Mouse (Mus musculus) hindbrain, postnatal 0 days (tissue): Measurements from ENCODE around the gene Ssbp4. TPM values are rescaled to one million over a fixed set of nuclear protein-coding genes. Genes with fewer than 3 reads are reported as not detected.

Experiments used
- ATAC-seq: fragments of 200-750 bp; cut with Nextera tagmentation; 2 replicates; pipeline ENCODE4 v1.8.0; 2017; ENCODE audit warnings: mild to moderate bottlenecking, moderate TSS enrichment, moderate library complexity
- DNase-seq: peaks from one replicate; pipeline ENCODE4 v3.0.0-alpha.2; 2015; ENCODE audit warnings: low spot score
- H3K27ac ChIP-seq: fragments of 300-500 bp; sonication (generic); 2 replicates; pipeline ENCODE4 v1.5.1; 2014; ENCODE audit warnings: mild to moderate bottlenecking
- H3K27me3 ChIP-seq: fragments of 300-500 bp; sonication (generic); 2 replicates; pipeline ENCODE4 v1.6.1; 2014; ENCODE audit warnings: low read length, mixed read lengths; ENCODE audit not compliant: insufficient read depth
- H3K36me3 ChIP-seq: fragments of 300-500 bp; sonication (generic); 2 replicates; pipeline ENCODE4 v1.6.1; 2014; ENCODE audit warnings: low read length, mixed read lengths; ENCODE audit not compliant: insufficient read depth
- H3K4me1 ChIP-seq: fragments of 300-500 bp; sonication (generic); 2 replicates; pipeline ENCODE4 v1.6.1; 2014; ENCODE audit warnings: antibody characterized with exemption, low read length, mixed read lengths; ENCODE audit not compliant: insufficient read depth
- H3K4me2 ChIP-seq: fragments of 300-500 bp; sonication (generic); 2 replicates; pipeline ENCODE4 v1.6.1; 2014; ENCODE audit warnings: low read depth, mild to moderate bottlenecking, low read length, moderate library complexity, mixed read lengths
- H3K4me3 ChIP-seq: fragments of 300-500 bp; sonication (generic); 2 replicates; pipeline ENCODE4 v1.5.1; 2014; ENCODE audit warnings: low read length
- H3K9ac ChIP-seq: fragments of 300-500 bp; sonication (generic); replicated peaks from 2 replicates; pipeline ENCODE4 v1.6.1; 2014; ENCODE audit warnings: mild to moderate bottlenecking, low read length, moderate library complexity, mixed read lengths
- H3K9me3 ChIP-seq: fragments of 300-500 bp; sonication (generic); 2 replicates; pipeline ENCODE4 v1.6.1; 2016; ENCODE audit warnings: low read length, mixed read lengths
- CTCF ChIP-seq: IDR thresholded peaks from 2 replicates; pipeline ENCODE4 v1.5.1; 2016; ENCODE audit warnings: antibody characterized with exemption, control low read depth, low read depth
- WGBS: fragments of 180-500 bp; shearing (Covaris S2); extraction: QIAGEN DNeasy Blood & Tissue Kit; methylation state at CpG from one replicate; pipeline ENCODE4 v1.1.7; 2014; 5-methylcytosine and 5-hydroxymethylcytosine counted together
- polyA plus RNA-seq: library from polyadenylated mRNA; unstranded; fragments of >200 nt; fragmentation: Nextera tagmentation; extraction: Ambion mirVana; gene quantifications from 2 replicates; pipeline ENCODE4 v1.2.1, GENCODE M21; 2015
- total RNA-seq: library from RNA; depleted of rRNA; stranded (reverse); fragments of >200 nt; gene quantifications from 2 replicates; pipeline ENCODE4 v1.2.3, GENCODE M21; 2014

Ssbp4 gene
- total and polyA plus RNA-seq, 2 experiments from 2014 or later: 188 to 248 TPM

DNA sequence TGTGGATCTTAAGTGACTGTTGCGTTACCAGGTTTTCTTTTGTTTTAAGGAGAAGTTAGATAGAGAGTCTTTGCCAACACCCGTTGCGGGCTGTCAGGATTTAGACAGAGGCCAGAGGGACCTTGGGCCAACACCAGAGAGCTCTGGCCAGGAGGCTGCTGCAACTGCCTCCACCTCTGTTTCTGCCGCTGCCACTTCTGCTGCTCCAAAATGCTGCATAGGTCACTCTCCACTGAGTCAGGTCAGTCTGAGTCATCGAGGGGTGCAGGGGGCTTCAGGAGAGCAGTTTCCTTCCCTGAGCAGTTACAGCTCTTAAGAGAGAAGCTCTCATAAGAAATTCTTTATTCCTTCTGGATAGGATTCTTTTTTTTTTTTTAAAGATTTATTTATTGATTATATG lies 18.4 kb upstream of the Ssbp4 start:
- Histone ChIP-seq H3K27ac (no peak overlapping the region), H3K36me3 (no peaks in the 10 kb centered on the region), H3K9ac (no peak overlapping the region), H3K4me3 (no peak overlapping the region), H3K4me2 (no peak overlapping the region), H3K9me3 (no peaks in the 10 kb centered on the region), H3K27me3 (no peaks in the 10 kb centered on the region), H3K4me1 (peaks cover 6% of the 10 kb centered on the region)
- TF ChIP-seq CTCF: no peak
- DNase-seq (no peak), ATAC-seq (no peak)
- 68% methylated on average over 5 of the region's 5 CpGs for WGBS

DNA sequence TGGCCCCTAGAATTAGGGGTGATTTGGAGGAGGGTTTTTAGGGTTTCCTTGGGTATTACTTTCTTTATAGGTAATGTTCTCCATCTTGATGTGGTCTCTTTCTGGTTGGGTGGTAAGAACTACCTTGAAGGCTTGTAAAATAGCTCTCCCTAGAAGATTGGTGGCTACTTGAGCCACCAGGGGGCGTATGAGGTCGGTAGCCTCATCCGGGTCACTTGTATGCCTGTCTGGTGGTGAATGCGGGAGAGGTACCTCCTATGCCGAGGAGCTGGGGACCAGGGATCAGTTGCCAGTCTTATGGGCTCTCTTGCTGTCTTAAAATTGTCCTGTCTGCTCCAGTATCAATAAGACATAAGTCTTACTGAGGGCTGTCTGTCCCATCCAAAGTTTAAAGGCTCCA lies 16.4 kb upstream of the Ssbp4 start:
- no peak for ATAC-seq
- H3K4me1 ChIP-seq: 0 out of 2 replicates have a peak, but pooled peaks cover 2% of the 10 kb centered on the region
- no peaks in the 10 kb centered on the region for H3K36me3 ChIP-seq
- no peak overlapping the region for H3K27ac ChIP-seq
- H3K9me3 ChIP-seq: no peaks in the 10 kb centered on the region
- no peak overlapping the region for H3K4me2 ChIP-seq
- WGBS: 16% methylated on average over 5 of the region's 5 CpGs
- peak; percentile 60 for DNase-seq
- TF ChIP-seq CTCF: peak; percentile 66
- no peak overlapping the region for H3K9ac ChIP-seq
- H3K4me3 ChIP-seq: no peak overlapping the region
- no peaks in the 10 kb centered on the region for H3K27me3 ChIP-seq

DNA sequence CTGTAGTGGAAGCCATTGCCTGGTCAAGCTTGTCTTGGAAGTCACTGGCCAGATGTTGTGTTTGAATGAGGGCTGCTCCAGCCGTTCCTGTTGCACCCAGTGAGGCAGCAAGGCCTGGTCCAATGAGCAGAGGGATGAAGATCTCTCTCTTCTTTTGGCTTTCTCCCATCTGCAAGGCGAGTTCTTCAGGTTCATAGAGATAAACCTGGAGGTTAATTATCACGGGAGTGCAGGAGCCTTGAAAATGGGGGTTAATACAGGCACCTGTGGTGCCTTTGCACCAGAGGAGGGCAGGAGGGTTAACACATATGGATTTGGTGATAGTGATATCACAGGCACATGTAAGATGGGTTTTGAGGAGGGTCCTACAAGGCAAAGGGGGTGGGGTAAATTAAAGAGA lies 13.5 kb upstream of the Ssbp4 start:
- Histone ChIP-seq H3K4me3 (no peak overlapping the region), H3K27ac (no peak overlapping the region), H3K36me3 (no peaks in the 10 kb centered on the region), H3K4me2 (no peak overlapping the region), H3K27me3 (no peaks in the 10 kb centered on the region), H3K9me3 (no peaks in the 10 kb centered on the region), H3K9ac (no peak overlapping the region), H3K4me1 (no peaks in the 10 kb centered on the region)
- WGBS: 68% methylated on average over 3 of the region's 3 CpGs
- ATAC-seq (no peak), DNase-seq (no peak)
- TF ChIP-seq CTCF: no peak

DNA sequence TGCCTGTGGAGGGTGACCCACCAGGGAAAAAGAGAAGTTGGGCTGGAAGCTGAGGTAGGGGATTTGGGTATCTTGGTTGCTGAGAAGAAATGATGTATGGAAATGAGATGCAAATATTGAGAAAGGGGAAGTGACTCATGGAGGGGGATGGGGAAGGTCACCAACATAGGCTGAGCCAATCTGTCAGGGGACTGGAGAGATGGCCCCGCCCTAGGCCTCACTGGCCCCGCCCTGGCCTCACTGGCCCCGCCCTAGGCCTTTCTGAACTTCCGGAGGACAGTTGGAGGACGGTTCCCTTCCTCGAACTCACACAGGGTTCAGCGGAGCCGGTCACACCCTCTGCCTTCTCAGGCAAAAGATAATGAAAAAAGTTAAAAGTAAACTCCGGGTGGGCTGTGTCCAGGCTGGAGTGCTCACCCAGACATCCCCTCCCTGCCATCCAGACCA lies 10.2 kb upstream of the Ssbp4 start:
- WGBS: 31% methylated on average over 9 of the region's 9 CpGs
- Histone ChIP-seq H3K36me3 (no peaks in the 10 kb centered on the region), H3K27ac (no peak overlapping the region), H3K9me3 (no peaks in the 10 kb centered on the region), H3K27me3 (no peaks in the 10 kb centered on the region), H3K4me1 (no peaks in the 10 kb centered on the region), H3K9ac (no peak overlapping the region), H3K4me2 (no peak overlapping the region), H3K4me3 (no peak overlapping the region)
- ATAC-seq (no peak), DNase-seq (no peak)
- no peak for TF ChIP-seq CTCF

DNA sequence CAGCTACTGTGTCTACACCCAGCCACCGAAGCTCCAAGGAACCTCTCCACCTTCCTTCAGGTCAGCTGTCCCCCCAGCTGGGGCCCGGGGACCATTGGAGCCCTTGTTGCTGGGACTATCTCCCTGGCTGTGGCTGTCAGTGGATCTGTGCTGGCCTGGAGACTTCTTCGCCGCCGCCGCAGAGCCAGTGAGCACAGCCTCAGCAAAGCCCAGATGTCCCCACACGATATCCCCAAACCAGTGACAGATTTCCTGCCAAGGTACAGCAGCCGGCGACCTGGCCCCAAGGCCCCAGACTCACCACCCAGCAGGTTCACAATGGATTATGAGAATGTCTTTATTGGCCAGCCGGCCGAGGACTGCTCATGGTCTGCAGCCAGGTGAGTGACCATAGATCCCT lies 9.3 kb upstream of the Ssbp4 start:
- Histone ChIP-seq H3K9me3 (no peaks in the 10 kb centered on the region), H3K27ac (no peak overlapping the region), H3K4me3 (no peak overlapping the region), H3K4me2 (no peak overlapping the region), H3K36me3 (no peaks in the 10 kb centered on the region), H3K27me3 (no peaks in the 10 kb centered on the region), H3K9ac (no peak overlapping the region), H3K4me1 (no peaks in the 10 kb centered on the region)
- no peak for ATAC-seq
- 66% methylated on average over 11 of the region's 11 CpGs for WGBS
- no peak for TF ChIP-seq CTCF
- DNase-seq: no peak

DNA sequence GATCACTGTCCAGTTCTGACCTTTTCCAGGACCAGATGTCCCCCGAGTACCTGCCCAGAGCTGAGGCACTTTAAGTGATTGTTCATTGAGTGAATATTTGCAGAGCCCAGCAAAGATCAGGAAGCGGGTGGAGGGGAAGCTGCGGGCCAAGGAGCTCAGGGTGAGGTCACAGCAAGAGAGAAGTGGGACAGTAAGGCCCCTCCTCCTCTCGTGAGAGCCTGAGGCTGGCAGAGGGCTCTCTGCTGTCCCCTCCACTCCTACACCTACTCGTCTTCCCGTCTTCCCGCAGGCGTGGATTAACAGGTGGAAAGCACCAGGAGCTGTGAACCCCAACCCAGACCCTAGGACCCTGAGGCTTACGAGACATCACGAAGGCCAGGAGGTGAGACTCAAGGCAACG lies 8.0 kb upstream of the Ssbp4 start:
- WGBS: 56% methylated on average over 11 of the region's 11 CpGs
- no peak for ATAC-seq
- H3K4me3 ChIP-seq: no peak overlapping the region
- no peak overlapping the region for H3K27ac ChIP-seq
- TF ChIP-seq CTCF: no peak
- DNase-seq: no peak
- H3K9me3 ChIP-seq: no peaks in the 10 kb centered on the region
- H3K4me2 ChIP-seq: no peak overlapping the region
- no peaks in the 10 kb centered on the region for H3K36me3 ChIP-seq
- H3K9ac ChIP-seq: no peak overlapping the region
- no peaks in the 10 kb centered on the region for H3K4me1 ChIP-seq
- H3K27me3 ChIP-seq: no peaks in the 10 kb centered on the region

DNA sequence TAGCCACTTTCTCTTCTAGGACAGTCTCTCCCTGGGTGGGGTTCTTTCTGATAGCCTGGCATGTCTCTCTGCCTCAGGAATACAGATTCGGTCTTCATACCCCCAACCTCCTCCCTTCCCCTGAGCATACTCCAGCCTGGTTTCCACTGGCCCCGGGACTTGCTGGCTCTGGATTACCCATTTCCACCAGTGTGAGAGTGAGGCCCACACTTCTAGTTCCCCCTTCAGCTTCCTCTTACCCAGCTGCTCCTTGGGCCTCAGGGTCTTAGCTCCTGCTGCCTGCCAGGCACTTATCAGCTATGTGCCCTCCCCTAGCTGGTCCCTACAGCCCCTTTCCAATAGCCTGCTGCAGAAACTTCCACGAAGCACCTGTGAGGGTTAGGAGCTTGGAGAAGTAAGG lies 7.2 kb upstream of the Ssbp4 start, which contains the start of gene Lrrc25:
Gene Lrrc25 (plus strand): TSS at position 262 of the 400 bp plus-strand sequence.
- ATAC-seq (no peak), DNase-seq (no peak)
- Histone ChIP-seq H3K36me3 (no peaks in the 10 kb centered on the region), H3K9me3 (no peaks in the 10 kb centered on the region), H3K27me3 (no peaks in the 10 kb centered on the region), H3K4me2 (no peak within 1 kb of the TSS), H3K9ac (no peak within 1 kb of the TSS), H3K27ac (no peak within 1 kb of the TSS), H3K4me3 (no peak within 1 kb of the TSS), H3K4me1 (0 out of 2 replicates have a peak, but pooled peaks cover 5% of the 10 kb centered on the region)
- TF ChIP-seq CTCF: no peak
- WGBS: 89% methylated on average over 3 of the region's 3 CpGs
